Mouse (Mus musculus): ENCODE measurements around the gene Hsp90ab1. TPM values are rescaled to one million over a fixed set of nuclear protein-coding genes. Genes with fewer than 3 reads are reported as not detected.

The Hsp90ab1 gene
- polyA plus RNA-seq, 1 experiment from 2014 or later, result 483 TPM

DNA sequence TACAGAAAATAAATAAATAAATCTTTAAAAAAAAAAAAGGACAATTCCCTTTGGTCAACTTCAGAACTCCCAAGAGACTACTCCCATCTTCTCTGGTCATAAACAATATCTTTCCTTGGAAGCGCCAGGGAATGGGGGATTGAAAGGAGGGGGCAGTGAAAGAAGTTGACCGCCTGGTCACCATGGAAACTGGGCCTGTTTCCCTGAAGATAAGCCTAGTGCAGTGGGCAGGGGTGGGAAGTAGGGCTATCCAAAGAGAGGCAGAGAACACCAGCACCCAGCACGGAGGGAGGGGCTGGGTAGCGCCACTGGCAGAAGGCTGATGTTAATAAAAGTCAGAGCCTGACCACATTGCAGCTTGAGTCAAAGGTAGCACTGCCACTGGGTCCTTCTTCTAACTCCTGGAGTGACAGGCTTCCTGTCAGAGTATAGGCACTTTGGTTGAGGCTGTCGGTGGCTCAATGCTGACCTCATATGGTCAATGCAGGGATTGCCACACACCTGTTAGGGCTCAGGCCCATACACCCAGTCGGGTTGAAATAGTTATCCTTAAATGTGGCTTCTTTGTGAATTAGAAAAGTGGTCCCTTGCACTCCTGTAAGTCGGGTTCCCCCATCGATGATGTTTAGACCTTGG lies 21.1 kb downstream of the Hsp90ab1 start:
- Histone ChIP-seq H3K4me3 (ENCODE audit: low read depth, low read length) (no peak overlapping the region), H3K27ac (ENCODE audit: low read depth, low read length) (no peak overlapping the region), H3K4me2 (replicated peaks; ENCODE audit: low read depth) (no peak overlapping the region), H3K36me3 (ENCODE audit: control insufficient read depth, insufficient read depth) (no peaks in the 10 kb centered on the region; the same call in 1 of the 2 replicates), H3K4me1 (replicated peaks; ENCODE audit: control insufficient read depth, insufficient read depth, low read length) (peaks cover 3% of the 10 kb centered on the region; the same call in 1 of the 2 replicates), H3K9ac (ENCODE audit: low read depth, low read length) (no peak overlapping the region), H3K9me3 (ENCODE audit: control insufficient read depth) (no peaks in the 10 kb centered on the region), H3K27me3 (replicated peaks; ENCODE audit: control insufficient read depth, insufficient read depth, low read length) (peaks cover 49% of the 10 kb centered on the region)
- peak; percentile 96 for TF ChIP-seq CTCF (IDR thresholded peaks at IDR 0.05; ENCODE audit: low read depth)
- 2% methylated on average over 8 of the region's 8 CpGs for WGBS
- ATAC-seq, result peak; percentile 44; the same call in 1 of the 2 replicates

- 67% methylated on average over 7 of the region's 7 CpGs for WGBS
- TF ChIP-seq CTCF (IDR thresholded peaks at IDR 0.05; ENCODE audit: low read depth), result no peak
Observed at GRCm38 (mm10) chr17:45551249-45551796, 21.7 kb downstream of the Hsp90ab1 start.

DNA sequence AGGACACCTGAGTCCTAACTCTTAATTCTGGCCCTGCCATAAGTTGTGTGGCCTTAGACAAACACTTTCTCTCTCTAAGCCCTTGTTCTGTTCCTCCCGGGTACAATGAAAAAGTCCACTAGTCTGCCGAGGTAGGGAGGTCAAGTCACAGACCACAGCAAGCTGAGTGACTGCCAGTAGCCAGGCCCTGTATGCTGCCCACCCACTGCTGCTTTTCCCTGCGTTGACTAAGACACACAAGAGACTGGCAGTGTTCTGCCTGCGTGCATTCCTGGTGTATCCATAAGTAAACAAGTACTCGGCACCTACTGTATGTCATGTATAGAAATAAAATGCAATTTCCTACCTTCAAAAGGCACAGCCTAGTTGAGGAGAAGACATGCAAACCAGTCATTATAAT lies 22.8 kb downstream of the Hsp90ab1 start:
- 14% methylated on average over 5 of the region's 5 CpGs for WGBS
- no peak for ATAC-seq
- Histone ChIP-seq H3K9me3 (ENCODE audit: control insufficient read depth) (no peaks in the 10 kb centered on the region), H3K4me3 (ENCODE audit: low read depth, low read length) (no peak overlapping the region), H3K4me1 (replicated peaks; ENCODE audit: control insufficient read depth, insufficient read depth, low read length) (0 out of 2 replicates have a peak, but pooled peaks cover 1% of the 10 kb centered on the region), H3K9ac (ENCODE audit: low read depth, low read length) (no peak overlapping the region), H3K4me2 (replicated peaks; ENCODE audit: low read depth) (0 out of 2 replicates have a peak overlapping the region, but pooled peaks have one; percentile 93), H3K36me3 (ENCODE audit: control insufficient read depth, insufficient read depth) (peaks cover 3% of the 10 kb centered on the region; the same call in 1 of the 2 replicates), H3K27ac (ENCODE audit: low read depth, low read length) (no peak overlapping the region), H3K27me3 (replicated peaks; ENCODE audit: control insufficient read depth, insufficient read depth, low read length) (peaks cover 65% of the 10 kb centered on the region)
- TF ChIP-seq CTCF (IDR thresholded peaks at IDR 0.05; ENCODE audit: low read depth), result no peak

More at GRCm38 (mm10) chr17:45551249-45551796, 21.7 kb downstream of the Hsp90ab1 start:
- H3K4me1 ChIP-seq (replicated peaks; ENCODE audit: control insufficient read depth, insufficient read depth, low read length), result peaks cover 3% of the 10 kb centered on the region; the same call in 1 of the 2 replicates
- peaks cover 54% of the 10 kb centered on the region for H3K27me3 ChIP-seq (replicated peaks; ENCODE audit: control insufficient read depth, insufficient read depth, low read length)
- H3K9ac ChIP-seq (ENCODE audit: low read depth, low read length), result no peak overlapping the region
- no peak overlapping the region for H3K27ac ChIP-seq (ENCODE audit: low read depth, low read length)
- peaks cover 3% of the 10 kb centered on the region; the same call in 1 of the 2 replicates for H3K36me3 ChIP-seq (ENCODE audit: control insufficient read depth, insufficient read depth)
- no peak overlapping the region for H3K4me2 ChIP-seq (replicated peaks; ENCODE audit: low read depth)
- ATAC-seq, result no peak
- no peaks in the 10 kb centered on the region for H3K9me3 ChIP-seq (ENCODE audit: control insufficient read depth)
- no peak overlapping the region for H3K4me3 ChIP-seq (ENCODE audit: low read depth, low read length)

GRCm38 (mm10) chr17:45549617-45550181 lies 23.4 kb downstream of the Hsp90ab1 start, which contains the start of gene Tmem151b:
Gene Tmem151b, minus strand, starts transcription at chr17:45549677.
- H3K9ac ChIP-seq (ENCODE audit: low read depth, low read length), result peak within 1 kb of the TSS; percentile 4; the same call in 1 of the 2 replicates
- no peaks in the 10 kb centered on the region for H3K4me1 ChIP-seq (replicated peaks; ENCODE audit: control insufficient read depth, insufficient read depth, low read length)
- no peak within 1 kb of the TSS for H3K27ac ChIP-seq (ENCODE audit: low read depth, low read length)
- peak within 1 kb of the TSS; percentile 59 for H3K4me3 ChIP-seq (ENCODE audit: low read depth, low read length)
- no peaks in the 10 kb centered on the region for H3K9me3 ChIP-seq (ENCODE audit: control insufficient read depth)
- TF ChIP-seq CTCF (IDR thresholded peaks at IDR 0.05; ENCODE audit: low read depth), result peak; percentile 13; the same call in 1 of the 2 replicates
- no peak for ATAC-seq
- peaks cover 3% of the 10 kb centered on the region; the same call in 1 of the 2 replicates for H3K36me3 ChIP-seq (ENCODE audit: control insufficient read depth, insufficient read depth)
- WGBS, result 2% methylated on average over 13 of the region's 29 CpGs
- peak within 1 kb of the TSS; percentile 93 for H3K4me2 ChIP-seq (replicated peaks; ENCODE audit: low read depth)
- H3K27me3 ChIP-seq (replicated peaks; ENCODE audit: control insufficient read depth, insufficient read depth, low read length), result peaks cover 70% of the 10 kb centered on the region

- no peaks in the 10 kb centered on the region for H3K4me1 ChIP-seq (replicated peaks; ENCODE audit: control insufficient read depth, insufficient read depth, low read length)
- 5% methylated on average over 34 of the region's 68 CpGs for WGBS
- TF ChIP-seq CTCF (IDR thresholded peaks at IDR 0.05; ENCODE audit: low read depth), result peak; percentile 48
- H3K27me3 ChIP-seq (replicated peaks; ENCODE audit: control insufficient read depth, insufficient read depth, low read length), result peaks cover 79% of the 10 kb centered on the region
- H3K36me3 ChIP-seq (ENCODE audit: control insufficient read depth, insufficient read depth), result peaks cover 3% of the 10 kb centered on the region; the same call in 1 of the 2 replicates
- H3K27ac ChIP-seq (ENCODE audit: low read depth, low read length), result no peak overlapping the region
- peak overlapping the region; percentile 59 for H3K4me3 ChIP-seq (ENCODE audit: low read depth, low read length)
- H3K4me2 ChIP-seq (replicated peaks; ENCODE audit: low read depth), result peak overlapping the region; percentile 93
- H3K9me3 ChIP-seq (ENCODE audit: control insufficient read depth), result no peaks in the 10 kb centered on the region
- ATAC-seq, result 0 out of 2 replicates have a peak, but pooled peaks have one; percentile 5
- peak overlapping the region; percentile 4; the same call in 1 of the 2 replicates for H3K9ac ChIP-seq (ENCODE audit: low read depth, low read length)
Observed at GRCm38 (mm10) chr17:45548541-45549512, 24.2 kb downstream of the Hsp90ab1 start.
